Mouse (Mus musculus) embryonic facial prominence, embryonic 14.5 days (tissue): ENCODE results near the gene Poc1a. TPM values are rescaled to one million over a fixed set of nuclear protein-coding genes. Genes with fewer than 3 reads are reported as not detected.

Source experiments
- ATAC-seq: fragments of 200-750 bp; cut with Nextera tagmentation; 2 replicates; pipeline ENCODE4 v1.8.0; 2017; ENCODE audit warnings: low read depth, moderate number of reproducible peaks, moderate TSS enrichment
- DNase-seq: peaks from one replicate; pipeline ENCODE4 v3.0.0-alpha.2; 2015; ENCODE audit warnings: low spot score
- H3K27ac ChIP-seq: fragments of 300-500 bp; sonication (generic); replicated peaks from 2 replicates; pipeline ENCODE4 v1.5.1; 2014; ENCODE audit warnings: low read depth, mild to moderate bottlenecking, low read length, moderate library complexity
- H3K27me3 ChIP-seq: fragments of 300-500 bp; sonication (generic); replicated peaks from 2 replicates; pipeline ENCODE4 v1.6.1; 2014; ENCODE audit warnings: low read length; ENCODE audit not compliant: control insufficient read depth, insufficient read depth
- H3K36me3 ChIP-seq: fragments of 300-500 bp; sonication (generic); 2 replicates; pipeline ENCODE4 v1.6.1; 2014; ENCODE audit warnings: low read length, mixed read lengths; ENCODE audit not compliant: control insufficient read depth, insufficient read depth
- H3K4me1 ChIP-seq: fragments of 300-500 bp; sonication (generic); 2 replicates; pipeline ENCODE4 v1.6.1; 2014; ENCODE audit warnings: antibody characterized with exemption, low read length; ENCODE audit not compliant: control insufficient read depth, insufficient read depth
- H3K4me2 ChIP-seq: fragments of 300-500 bp; sonication (generic); 2 replicates; pipeline ENCODE4 v1.6.1; 2014; ENCODE audit warnings: low read depth, mild to moderate bottlenecking, low read length, moderate library complexity, mixed read lengths
- H3K4me3 ChIP-seq: fragments of 300-500 bp; sonication (generic); 2 replicates; pipeline ENCODE4 v1.5.1; 2014; ENCODE audit warnings: low read depth, mild to moderate bottlenecking, low read length
- H3K9ac ChIP-seq: fragments of 300-500 bp; sonication (generic); 2 replicates; pipeline ENCODE4 v1.6.1; 2014; ENCODE audit warnings: low read depth, mild to moderate bottlenecking, low read length, moderate library complexity, mixed read lengths
- H3K9me3 ChIP-seq: fragments of 300-500 bp; sonication (generic); 2 replicates; pipeline ENCODE4 v1.6.1; 2016; ENCODE audit warnings: low read length; ENCODE audit not compliant: control insufficient read depth
- WGBS: fragments of 180-500 bp; shearing (Covaris S2); extraction: QIAGEN DNeasy Blood & Tissue Kit; methylation state at CpG from one replicate; pipeline ENCODE4 v1.1.7; 2014; 5-methylcytosine and 5-hydroxymethylcytosine counted together
- polyA plus RNA-seq: library from polyadenylated mRNA; unstranded; fragments of >200 nt; fragmentation: Nextera tagmentation; extraction: Ambion mirVana; gene quantifications from 2 replicates; pipeline ENCODE4 v1.2.1, GENCODE M21; 2014

Poc1a gene
- polyA plus RNA-seq, 1 experiment from 2014 or later: 16.6 TPM

GRCm38 (mm10) chr9:106393548-106393947 lies 112.7 kb downstream of the Poc1a start:
- WGBS: 86% methylated on average over 8 of the region's 8 CpGs
- DNase-seq (no peak), ATAC-seq (no peak)
- Histone ChIP-seq H3K9ac (no peak overlapping the region), H3K36me3 (no peaks in the 10 kb centered on the region), H3K4me3 (no peak overlapping the region), H3K4me2 (no peak overlapping the region), H3K9me3 (no peaks in the 10 kb centered on the region), H3K27me3 (no peaks in the 10 kb centered on the region), H3K4me1 (peaks cover 9% of the 10 kb centered on the region; the same call in 1 of the 2 replicates), H3K27ac (no peak overlapping the region)

- Histone ChIP-seq H3K4me2 (no peak overlapping the region), H3K4me3 (no peak overlapping the region), H3K4me1 (peaks cover 9% of the 10 kb centered on the region; the same call in 1 of the 2 replicates), H3K27ac (no peak overlapping the region), H3K9ac (no peak overlapping the region), H3K9me3 (no peaks in the 10 kb centered on the region), H3K36me3 (no peaks in the 10 kb centered on the region), H3K27me3 (no peaks in the 10 kb centered on the region)
- 48% methylated on average over 11 of the region's 11 CpGs for WGBS
- peak; percentile 67 for ATAC-seq
- peak; percentile 54 for DNase-seq
These were observed 114.1 kb downstream of the Poc1a start for GRCm38 (mm10) chr9:106394649-106395602.

- 81% methylated on average over 4 of the region's 4 CpGs for WGBS
- Histone ChIP-seq H3K27ac (no peak overlapping the region), H3K36me3 (no peaks in the 10 kb centered on the region), H3K4me1 (peaks cover 10% of the 10 kb centered on the region; the same call in 1 of the 2 replicates), H3K4me2 (no peak overlapping the region), H3K9ac (no peak overlapping the region), H3K9me3 (no peaks in the 10 kb centered on the region), H3K4me3 (no peak overlapping the region), H3K27me3 (no peaks in the 10 kb centered on the region)
- ATAC-seq (no peak), DNase-seq (no peak)
These were observed 116.9 kb downstream of the Poc1a start for GRCm38 (mm10) chr9:106397733-106398132.

- no peak for ATAC-seq
These were observed 117.9 kb downstream of the Poc1a start for GRCm38 (mm10) chr9:106398667-106399311.

GRCm38 (mm10) chr9:106399808-106400207 lies 118.9 kb downstream of the Poc1a start:
- H3K4me1 ChIP-seq: peaks cover 6% of the 10 kb centered on the region; the same call in 1 of the 2 replicates
- no peak overlapping the region for H3K4me2 ChIP-seq
- H3K36me3 ChIP-seq: no peaks in the 10 kb centered on the region
- no peak overlapping the region for H3K9ac ChIP-seq
- DNase-seq (no peak), ATAC-seq (no peak)
- H3K4me3 ChIP-seq: no peak overlapping the region
- WGBS: 65% methylated on average over 3 of the region's 3 CpGs
- no peaks in the 10 kb centered on the region for H3K27me3 ChIP-seq
- no peaks in the 10 kb centered on the region for H3K9me3 ChIP-seq
- no peak overlapping the region for H3K27ac ChIP-seq

More at GRCm38 (mm10) chr9:106398667-106399311, 117.9 kb downstream of the Poc1a start:
- no peak overlapping the region for H3K4me3 ChIP-seq
- peaks cover 11% of the 10 kb centered on the region; the same call in 1 of the 2 replicates for H3K4me1 ChIP-seq
- H3K27ac ChIP-seq: no peak overlapping the region
- no peak overlapping the region for H3K9ac ChIP-seq
- no peaks in the 10 kb centered on the region for H3K27me3 ChIP-seq
- H3K36me3 ChIP-seq: no peaks in the 10 kb centered on the region
- no peak overlapping the region for H3K4me2 ChIP-seq
- 73% methylated on average over 9 of the region's 9 CpGs for WGBS
- H3K9me3 ChIP-seq: no peaks in the 10 kb centered on the region
- DNase-seq: no peak

Other genes starting within 250 kb of the Poc1a start
- gene Col6a4, start 184.3 kb upstream of the Poc1a start, polyA plus RNA-seq: 0.16 and 0.24 TPM in 2 replicates
- 1.9 and 2.1 TPM in 2 replicates for gene Glyctk, start 122.9 kb upstream of the Poc1a start, polyA plus RNA-seq
- 25.5 and 27.9 TPM in 2 replicates for gene Wdr82, start 110.1 kb upstream of the Poc1a start, polyA plus RNA-seq
- gene Ppm1m, start 81.3 kb upstream of the Poc1a start, polyA plus RNA-seq: 41.3 and 42.7 TPM in 2 replicates
- gene Twf2, start 78.0 kb upstream of the Poc1a start, polyA plus RNA-seq: 65.1 and 65.4 TPM in 2 replicates
- 0.05 and 0.07 TPM in 2 replicates for gene Tlr9, start 58.5 kb upstream of the Poc1a start, polyA plus RNA-seq
- gene Alas1, start 32.4 kb upstream of the Poc1a start, polyA plus RNA-seq: 94.8 and 102 TPM in 2 replicates
- gene Dusp7, start 87.6 kb downstream of the Poc1a start, polyA plus RNA-seq: 44.0 and 48.4 TPM in 2 replicates
- gene Rpl29, start 148.4 kb downstream of the Poc1a start, polyA plus RNA-seq: 1,079 and 1,109 TPM in 2 replicates
- gene Acy1, start 157.3 kb downstream of the Poc1a start, polyA plus RNA-seq: 37.9 and 45.1 TPM in 2 replicates
- gene Abhd14b, start 166.4 kb downstream of the Poc1a start, polyA plus RNA-seq: 21.5 and 30.3 TPM in 2 replicates
- 60.9 and 66.1 TPM in 2 replicates for gene Abhd14a, start 166.6 kb downstream of the Poc1a start, polyA plus RNA-seq
- gene Pcbp4, start 172.2 kb downstream of the Poc1a start, polyA plus RNA-seq: 90.2 and 101 TPM in 2 replicates
- 0.36 and 0.60 TPM in 2 replicates for gene Gpr62, start 184.9 kb downstream of the Poc1a start, polyA plus RNA-seq
- gene Rrp9, start 194.9 kb downstream of the Poc1a start, polyA plus RNA-seq: 35.0 and 43.5 TPM in 2 replicates
- gene Parp3, start 195.9 kb downstream of the Poc1a start, polyA plus RNA-seq: 5.5 and 6.2 TPM in 2 replicates
- not detected in 2 replicates for gene Iqcf1, start 218.9 kb downstream of the Poc1a start, polyA plus RNA-seq
- gene Iqcf5, start 233.5 kb downstream of the Poc1a start, polyA plus RNA-seq: not detected in 2 replicates